In genomic region chr19:6363091-6363410, GRCm38 (mm10) we compare ENCODE assay signal across 8 mouse cellular contexts. TPM values are rescaled to one million over a fixed set of nuclear protein-coding genes. Genes with fewer than 3 reads are reported as not detected.
A peak's percentile ranks its signal among the peaks of the same experiment; 100 is the strongest.
DNase-seq lines count a peak whose midpoint lies in the region; ATAC-seq and TF ChIP-seq lines count a peak whose summit lies in the region.

No protein-coding gene starts in this region.

- TF ChIP-seq CTCF in bone marrow macrophage, adult 2 months (IDR thresholded peaks at IDR 0.05; ENCODE audit: low read depth, low read length): no peak

- H3K4me1 ChIP-seq in kidney, embryonic 14.5 days (ENCODE audit: control insufficient read depth, insufficient read depth, low read length): peaks cover 22% of the 10 kb centered on the region; the same call in 1 of the 2 replicates
- H3K4me1 ChIP-seq in bone marrow macrophage, adult 2 months (ENCODE audit: control insufficient read depth, insufficient read depth, low read length): peaks cover 11% of the 10 kb centered on the region
- H3K4me1 ChIP-seq in hindbrain, embryonic 16.5 days (ENCODE audit: control insufficient read depth, insufficient read depth, low read depth, low read length): peaks cover 20% of the 10 kb centered on the region
- peaks cover 27% of the 10 kb centered on the region for H3K4me1 ChIP-seq in midbrain, embryonic 16.5 days (ENCODE audit: control insufficient read depth, insufficient read depth, low read length)

- H3K27me3 ChIP-seq in kidney, embryonic 14.5 days (ENCODE audit: control insufficient read depth, insufficient read depth, low read length): no peaks in the 10 kb centered on the region
- no peaks in the 10 kb centered on the region for H3K27me3 ChIP-seq in hindbrain, embryonic 16.5 days (replicated peaks; ENCODE audit: control insufficient read depth, insufficient read depth, low read length)
- H3K27me3 ChIP-seq in midbrain, embryonic 16.5 days (ENCODE audit: control insufficient read depth, insufficient read depth, low read depth, low read length): no peaks in the 10 kb centered on the region

- DNase-seq in kidney, adult 18-20 months: no peak
- DNase-seq in B cell, adult 2 months: no peak
- no peak for DNase-seq in thymus, adult 18-20 months
- no peak for DNase-seq in thymus, postnatal 4 days

- TF ChIP-seq POLR2A in bone marrow macrophage, adult 2 months (IDR thresholded peaks at IDR 0.05; ENCODE audit: borderline replicate concordance, low read depth, low read length): no peak

- no peak overlapping the region; the same call in 1 of the 2 replicates for H3K27ac ChIP-seq in kidney, embryonic 14.5 days (ENCODE audit: low read depth, low read length)
- peak overlapping the region; percentile 46 for H3K27ac ChIP-seq in bone marrow macrophage, adult 2 months (ENCODE audit: insufficient read depth, low read depth, low read length)
- H3K27ac ChIP-seq in hindbrain, embryonic 16.5 days (ENCODE audit: low read depth, low read length): peak overlapping the region; percentile 65
- H3K27ac ChIP-seq in midbrain, embryonic 16.5 days (ENCODE audit: low read length): peak overlapping the region; percentile 99

- no peaks in the 10 kb centered on the region for H3K9me3 ChIP-seq in kidney, embryonic 14.5 days (ENCODE audit: control insufficient read depth, low read length)
- no peaks in the 10 kb centered on the region for H3K9me3 ChIP-seq in hindbrain, embryonic 16.5 days (ENCODE audit: control insufficient read depth, low read length)
- H3K9me3 ChIP-seq in midbrain, embryonic 16.5 days (replicated peaks; ENCODE audit: control insufficient read depth, low read length, poor library complexity, severe bottlenecking): no peaks in the 10 kb centered on the region

- WGBS in kidney, embryonic 14.5 days: under 1% methylated on average over 11 of the region's 11 CpGs
- WGBS in hindbrain, embryonic 16.5 days: 2% methylated on average over 11 of the region's 11 CpGs
- 0% methylated on average over 11 of the region's 11 CpGs for WGBS in midbrain, embryonic 16.5 days

- ATAC-seq in kidney, embryonic 14.5 days (ENCODE audit: low FRiP score, low TSS enrichment): no peak; the same call in 1 of the 2 replicates
- ATAC-seq in hindbrain, embryonic 16.5 days: no peak; the same call in 1 of the 2 replicates
- ATAC-seq in midbrain, embryonic 16.5 days: no peak

- peak overlapping the region; percentile 99 for H3K4me3 ChIP-seq in kidney, embryonic 14.5 days (ENCODE audit: low read length)
- H3K4me3 ChIP-seq in bone marrow macrophage, adult 2 months (ENCODE audit: insufficient read depth, low read length): peak overlapping the region; percentile 61
- peak overlapping the region; percentile 98 for H3K4me3 ChIP-seq in hindbrain, embryonic 16.5 days (ENCODE audit: low read length)
- peak overlapping the region; percentile 100 for H3K4me3 ChIP-seq in midbrain, embryonic 16.5 days (ENCODE audit: low read depth, low read length)

- peaks cover 32% of the 10 kb centered on the region for H3K36me3 ChIP-seq in kidney, embryonic 14.5 days (ENCODE audit: control insufficient read depth, insufficient read depth, low read length)
- H3K36me3 ChIP-seq in hindbrain, embryonic 16.5 days (ENCODE audit: control insufficient read depth, insufficient read depth, low read length): peaks cover 16% of the 10 kb centered on the region
- peaks cover 18% of the 10 kb centered on the region for H3K36me3 ChIP-seq in midbrain, embryonic 16.5 days (ENCODE audit: control insufficient read depth, insufficient read depth, low read length)

- H3K9ac ChIP-seq in kidney, embryonic 14.5 days (ENCODE audit: low read depth, low read length): peak overlapping the region; percentile 20
- H3K9ac ChIP-seq in hindbrain, embryonic 16.5 days (ENCODE audit: low read depth, low read length): peak overlapping the region; percentile 33
- H3K9ac ChIP-seq in midbrain, embryonic 16.5 days (ENCODE audit: low read depth, low read length): peak overlapping the region; percentile 51

- peak overlapping the region; percentile 35 for H3K4me2 ChIP-seq in kidney, embryonic 14.5 days (replicated peaks; ENCODE audit: low read depth, low read length)
- H3K4me2 ChIP-seq in hindbrain, embryonic 16.5 days (ENCODE audit: low read length): peak overlapping the region; percentile 61
- peak overlapping the region; percentile 58 for H3K4me2 ChIP-seq in midbrain, embryonic 16.5 days (ENCODE audit: low read length)

RNA-seq across cellular contexts. Expression of gene Sf1, which starts 0.4 kb away (rescaled TPM):
- polyA plus RNA-seq in kidney, embryonic 14.5 days (2014; fragmentation: Nextera tagmentation; extraction: Ambion mirVana): 127 and 183 TPM in 2 replicates
- 159 and 170 TPM in 2 replicates for polyA plus RNA-seq in bone marrow macrophage, adult 2 months (2012; ENCODE audit: insufficient read depth, insufficient read length, missing spikeins)
- polyA plus RNA-seq in hindbrain, embryonic 16.5 days (2015; fragmentation: Nextera tagmentation; extraction: Ambion mirVana): 81.4 and 106 TPM in 2 replicates
- polyA plus RNA-seq in midbrain, embryonic 16.5 days (2015; fragmentation: Nextera tagmentation; extraction: Ambion mirVana): 95.9 and 99.5 TPM in 2 replicates

RNA-seq across cellular contexts. Expression of gene Pygm, which starts 21.1 kb away (rescaled TPM):
- polyA plus RNA-seq in kidney, embryonic 14.5 days (2014; fragmentation: Nextera tagmentation; extraction: Ambion mirVana): 15.7 and 16.4 TPM in 2 replicates
- polyA plus RNA-seq in bone marrow macrophage, adult 2 months (2012; ENCODE audit: insufficient read depth, insufficient read length, missing spikeins): 0.97 and 2.1 TPM in 2 replicates
- 10.2 and 13.2 TPM in 2 replicates for polyA plus RNA-seq in hindbrain, embryonic 16.5 days (2015; fragmentation: Nextera tagmentation; extraction: Ambion mirVana)
- 7.3 and 7.5 TPM in 2 replicates for polyA plus RNA-seq in midbrain, embryonic 16.5 days (2015; fragmentation: Nextera tagmentation; extraction: Ambion mirVana)

RNA-seq across cellular contexts. Expression of gene Map4k2, which starts 22.1 kb away (rescaled TPM):
- polyA plus RNA-seq in kidney, embryonic 14.5 days (2014; fragmentation: Nextera tagmentation; extraction: Ambion mirVana): 12.5 and 12.8 TPM in 2 replicates
- polyA plus RNA-seq in bone marrow macrophage, adult 2 months (2012; ENCODE audit: insufficient read depth, insufficient read length, missing spikeins): 57.4 and 58.5 TPM in 2 replicates
- 19.6 and 23.1 TPM in 2 replicates for polyA plus RNA-seq in hindbrain, embryonic 16.5 days (2015; fragmentation: Nextera tagmentation; extraction: Ambion mirVana)
- 19.0 and 20.1 TPM in 2 replicates for polyA plus RNA-seq in midbrain, embryonic 16.5 days (2015; fragmentation: Nextera tagmentation; extraction: Ambion mirVana)

RNA-seq across cellular contexts. Expression of gene Men1, which starts 28.3 kb away (rescaled TPM):
- polyA plus RNA-seq in kidney, embryonic 14.5 days (2014; fragmentation: Nextera tagmentation; extraction: Ambion mirVana): 46.1 and 49.1 TPM in 2 replicates
- polyA plus RNA-seq in bone marrow macrophage, adult 2 months (2012; ENCODE audit: insufficient read depth, insufficient read length, missing spikeins): 28.1 and 29.1 TPM in 2 replicates
- 68.4 and 85.0 TPM in 2 replicates for polyA plus RNA-seq in hindbrain, embryonic 16.5 days (2015; fragmentation: Nextera tagmentation; extraction: Ambion mirVana)
- polyA plus RNA-seq in midbrain, embryonic 16.5 days (2015; fragmentation: Nextera tagmentation; extraction: Ambion mirVana): 71.4 and 74.8 TPM in 2 replicates

RNA-seq across cellular contexts. Expression of gene Rasgrp2, which starts 36.1 kb away (rescaled TPM):
- 77.1 and 78.6 TPM in 2 replicates for polyA plus RNA-seq in kidney, embryonic 14.5 days (2014; fragmentation: Nextera tagmentation; extraction: Ambion mirVana)
- 5.9 and 7.7 TPM in 2 replicates for polyA plus RNA-seq in bone marrow macrophage, adult 2 months (2012; ENCODE audit: insufficient read depth, insufficient read length, missing spikeins)
- 184 and 232 TPM in 2 replicates for polyA plus RNA-seq in hindbrain, embryonic 16.5 days (2015; fragmentation: Nextera tagmentation; extraction: Ambion mirVana)
- 91.4 and 139 TPM in 2 replicates for polyA plus RNA-seq in midbrain, embryonic 16.5 days (2015; fragmentation: Nextera tagmentation; extraction: Ambion mirVana)
